Mouse (Mus musculus) olfactory bulb, adult 2 months (tissue): Measurements from ENCODE around the gene Rnf214. TPM values are rescaled to one million over a fixed set of nuclear protein-coding genes. Genes with fewer than 3 reads are reported as not detected.
A peak's percentile ranks its signal among the peaks of the same experiment; 100 is the strongest.

ENCODE experiments used
- H3K27ac ChIP-seq: fragments of 200-500 bp; 2 replicates; pipeline ENCODE4 v1.5.1; 2012; ENCODE audit warnings: low read depth, low read length; ENCODE audit not compliant: insufficient read depth
- H3K4me1 ChIP-seq: fragments of 200-500 bp; 2 replicates; pipeline ENCODE4 v1.6.1; 2012; ENCODE audit warnings: low read length; ENCODE audit not compliant: control insufficient read depth, insufficient read depth
- H3K4me3 ChIP-seq: fragments of 200-500 bp; 2 replicates; pipeline ENCODE4 v1.5.1; 2012; ENCODE audit warnings: mild to moderate bottlenecking, low read depth, low read length, moderate library complexity; ENCODE audit not compliant: insufficient read depth
- CTCF ChIP-seq: fragments of 200-500 bp; IDR thresholded peaks from 2 replicates; pipeline ENCODE4 v1.5.1; 2012; ENCODE audit warnings: low read depth, mild to moderate bottlenecking, low read length, moderate library complexity; ENCODE audit not compliant: insufficient read depth
- POLR2A ChIP-seq: fragments of 200-500 bp; IDR thresholded peaks from 2 replicates; pipeline ENCODE4 v1.6.1; 2012; ENCODE audit warnings: mild to moderate bottlenecking, low read depth, low read length, moderate library complexity; ENCODE audit not compliant: insufficient read depth
- WGBS: fragments of 180-500 bp; shearing (Covaris S2); methylation state at CpG from one replicate; pipeline ENCODE4 v1.1.7; 2018; 5-methylcytosine and 5-hydroxymethylcytosine counted together
- polyA plus RNA-seq: library from polyadenylated mRNA; stranded (reverse); fragments of >200 nt; gene quantifications from 2 replicates; pipeline ENCODE4 v1.2.4, GENCODE M21; 2012; ENCODE audit warnings: low replicate concordance; ENCODE audit not compliant: missing spikeins, insufficient read depth, insufficient read length

Rnf214 gene
- polyA plus RNA-seq: not detected in 2 replicates

DNA sequence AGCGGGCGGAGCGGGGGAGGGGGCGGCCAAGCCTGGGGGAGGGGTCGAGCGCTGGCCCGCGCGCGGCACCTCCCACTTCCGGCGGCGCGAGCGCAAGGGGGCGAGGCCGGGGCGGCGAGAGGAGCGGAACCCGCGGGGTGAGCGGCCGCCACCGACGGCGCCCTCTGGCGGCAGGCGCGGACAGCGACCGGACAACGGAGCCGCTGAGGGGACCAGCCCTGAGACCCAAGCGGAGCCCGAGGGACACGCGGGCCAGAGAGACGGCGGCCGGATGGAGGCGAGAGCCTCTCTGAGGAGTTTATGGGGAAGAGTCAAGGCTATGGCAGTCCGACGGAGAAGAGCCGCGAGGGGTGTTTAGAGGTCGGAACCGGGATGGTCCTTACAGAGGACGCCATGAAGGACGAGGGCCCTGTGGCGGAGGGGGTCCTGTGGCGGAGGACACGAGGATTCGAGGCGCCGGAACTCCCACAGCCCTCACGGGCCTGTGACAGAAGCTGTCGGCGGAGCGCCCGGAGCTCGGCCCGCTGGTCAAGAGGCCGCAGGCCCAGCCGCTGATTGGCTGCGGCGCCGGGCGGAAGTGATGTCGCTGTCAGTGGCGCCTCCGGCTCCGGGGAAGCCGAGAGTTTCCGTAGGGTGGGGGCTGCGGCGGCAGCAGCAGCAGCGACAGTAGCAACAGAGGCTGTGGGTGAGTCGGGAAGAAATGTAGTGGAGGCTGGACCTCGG is at the start of gene Rnf214, which contains the start of gene Pcsk7:
Gene Rnf214, minus strand, starts transcription at position 557 of the 723 bp plus-strand sequence.
Gene Pcsk7, plus strand, starts transcription at position 143 of the 723 bp plus-strand sequence.
- under 1% methylated on average over 79 of the region's 80 CpGs for WGBS
- Histone ChIP-seq H3K27ac (peak within 1 kb of the TSS; percentile 97), H3K4me3 (peak within 1 kb of the TSS; percentile 90), H3K4me1 (peaks cover 9% of the 10 kb centered on the region)
- peak; percentile 82 for TF ChIP-seq POLR2A
- peak; percentile 96 for TF ChIP-seq CTCF

DNA sequence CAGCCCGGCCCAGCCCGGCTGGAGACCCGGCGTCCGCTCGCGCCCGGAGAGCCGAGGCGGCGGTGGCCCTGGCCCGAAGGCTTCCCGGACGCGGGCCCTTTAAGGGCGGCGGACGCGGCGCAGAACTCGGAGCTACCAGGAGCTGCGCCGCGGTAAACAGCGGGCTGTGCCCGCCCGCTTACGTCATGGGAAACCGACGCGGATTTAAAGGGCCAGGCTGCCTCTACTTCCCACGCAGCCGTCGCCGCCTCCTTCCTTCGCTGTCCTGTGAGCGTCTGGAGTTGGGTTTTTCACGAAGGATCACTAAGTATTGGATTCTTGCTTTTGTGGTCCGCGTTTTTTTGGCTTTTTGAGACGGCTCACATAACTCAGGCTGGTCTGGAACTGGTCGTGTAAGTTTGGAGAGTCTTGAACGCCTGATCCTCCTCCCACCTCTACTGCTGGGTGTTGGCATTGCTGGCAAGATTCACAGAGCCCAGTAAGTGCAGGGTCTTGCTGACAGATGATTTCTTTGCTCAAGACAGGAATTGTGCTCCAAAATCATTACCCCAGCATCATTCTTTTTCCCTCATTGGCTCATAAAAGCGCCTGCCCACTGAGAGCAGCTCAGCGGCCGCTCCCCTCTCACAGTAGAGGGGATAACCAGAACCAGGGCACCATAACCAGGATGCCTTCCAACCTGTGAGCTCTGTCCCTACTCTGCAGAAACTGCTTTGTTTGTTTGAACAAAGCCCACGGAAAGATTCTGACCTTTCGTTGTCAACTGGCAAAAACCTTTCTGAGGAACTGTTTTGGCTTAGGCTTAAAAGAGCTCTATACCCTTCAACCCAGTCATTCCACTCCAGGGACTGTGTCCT is 48.6 kb upstream of the Rnf214 start, which contains the start of gene Sidt2:
Gene Sidt2, minus strand, starts transcription at position 152 of the 857 bp plus-strand sequence.
- Histone ChIP-seq H3K4me1 (peaks cover 14% of the 10 kb centered on the region), H3K27ac (peak within 1 kb of the TSS; percentile 88), H3K4me3 (peak within 1 kb of the TSS; percentile 88)
- WGBS: under 1% methylated on average over 48 of the region's 48 CpGs
- TF ChIP-seq CTCF (no peak), POLR2A (peak; percentile 80)

DNA sequence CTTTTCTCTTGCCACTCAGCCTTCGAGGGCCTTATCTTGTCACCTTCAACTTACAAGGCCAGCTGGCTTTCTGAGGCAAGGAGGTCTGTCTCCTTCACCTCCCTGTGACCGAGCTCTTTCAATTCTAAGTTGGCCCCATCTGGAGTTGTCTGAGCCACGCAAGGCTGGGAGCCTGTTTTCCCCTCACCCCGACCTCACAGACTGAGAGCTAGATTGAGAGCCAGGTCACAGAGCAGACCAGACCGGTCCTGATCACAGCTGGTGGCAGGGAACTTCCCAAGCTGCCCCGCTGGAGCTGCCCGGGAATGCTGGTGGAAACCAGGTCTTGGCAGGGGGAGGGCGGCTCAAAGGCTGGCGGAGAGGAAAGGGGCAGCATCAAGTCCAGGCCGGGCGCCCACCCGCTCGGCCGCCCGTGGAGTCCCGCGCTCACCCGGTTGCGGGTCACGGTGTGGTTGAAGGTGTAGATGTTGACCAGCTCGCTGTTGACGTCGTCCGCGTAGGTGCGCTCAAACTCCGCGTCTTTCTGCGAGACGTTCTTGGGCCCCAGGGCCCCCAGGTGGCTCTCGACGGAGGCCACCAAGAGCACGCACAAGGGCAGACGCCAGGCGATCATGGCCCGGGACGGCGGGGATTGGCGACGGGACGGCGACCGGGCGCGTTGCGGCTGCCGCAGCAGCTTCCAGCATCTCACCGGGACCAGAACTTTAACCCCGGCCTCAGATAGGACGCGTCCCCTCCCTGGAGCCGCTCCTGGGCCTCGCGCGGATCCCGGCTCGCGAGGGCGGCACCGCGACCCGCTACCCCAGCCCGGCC is 47.8 kb upstream of the Rnf214 start:
- under 1% methylated on average over 63 of the region's 63 CpGs for WGBS
- TF ChIP-seq CTCF (no peak), POLR2A (no peak)
- H3K27ac ChIP-seq: peak overlapping the region; percentile 66
- H3K4me1 ChIP-seq: peaks cover 14% of the 10 kb centered on the region
- peak overlapping the region; percentile 88 for H3K4me3 ChIP-seq

GRCm38 (mm10) chr9:45953511-45954293 is 47.0 kb upstream of the Rnf214 start:
- TF ChIP-seq POLR2A (no peak), CTCF (no peak)
- peak overlapping the region; percentile 5; the same call in 1 of the 2 replicates for H3K27ac ChIP-seq
- H3K4me1 ChIP-seq: peaks cover 14% of the 10 kb centered on the region
- H3K4me3 ChIP-seq: peak overlapping the region; percentile 88
- 36% methylated on average over 13 of the region's 13 CpGs for whole genome bisulfite sequencing

DNA sequence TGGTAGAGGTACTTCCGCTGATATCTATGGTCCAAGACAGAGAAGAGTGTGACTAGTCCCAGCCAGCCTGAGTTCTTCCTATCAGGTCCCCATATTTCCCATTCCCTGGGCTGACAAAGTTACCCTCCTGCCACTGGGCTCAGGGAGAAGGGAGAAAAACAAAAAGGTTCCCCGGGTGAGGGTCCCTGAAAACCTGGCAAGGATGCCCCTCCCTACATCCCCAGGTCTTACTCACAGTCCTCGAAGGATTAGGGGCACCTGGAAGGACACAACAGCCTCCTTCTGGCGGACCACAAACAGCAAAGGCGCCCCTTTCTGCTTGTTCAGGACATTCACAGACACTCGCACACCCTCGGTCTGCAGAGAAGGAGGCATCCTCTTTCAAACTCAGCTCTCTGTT is 46.2 kb upstream of the Rnf214 start:
- Histone ChIP-seq H3K27ac (no peak overlapping the region), H3K4me1 (peaks cover 14% of the 10 kb centered on the region), H3K4me3 (0 out of 2 replicates have a peak overlapping the region, but pooled peaks have one; percentile 8)
- no peak for TF ChIP-seq CTCF
- TF ChIP-seq POLR2A: no peak
- 73% methylated on average over 7 of the region's 7 CpGs for WGBS

- peaks cover 14% of the 10 kb centered on the region for H3K4me1 ChIP-seq
- no peak for TF ChIP-seq CTCF
- 93% methylated on average over 4 of the region's 4 CpGs for WGBS
- H3K27ac ChIP-seq: no peak overlapping the region
- no peak overlapping the region for H3K4me3 ChIP-seq
Measured at GRCm38 (mm10) chr9:45952057-45952456, 45.3 kb upstream of the Rnf214 start.

GRCm38 (mm10) chr9:45946872-45947183 is 40.1 kb upstream of the Rnf214 start:
- H3K4me1 ChIP-seq: no peaks in the 10 kb centered on the region

More at GRCm38 (mm10) chr9:45946872-45947183, 40.1 kb upstream of the Rnf214 start:
- TF ChIP-seq POLR2A (no peak), CTCF (no peak)
- no peak overlapping the region for H3K27ac ChIP-seq
- H3K4me3 ChIP-seq: no peak overlapping the region
- 80% methylated on average over 10 of the region's 10 CpGs for WGBS
